Mouse (Mus musculus): ENCODE measurements at regions not wholly inside any gene's neighbourhood (a gene's known extent, or its start where the extent isn't known, plus 50 kb on each side); places are given as distances from the start of the nearest gene placed in this dataset.

GRCm38 (mm10) chr3:115821627-115822026 lies 66.0 kb upstream of the Dph5 start:
- Histone ChIP-seq H3K27me3 (ENCODE audit: control insufficient read depth, insufficient read depth, low read length) (no peaks in the 10 kb centered on the region), H3K4me3 (ENCODE audit: low read length) (no peak overlapping the region), H3K36me3 (ENCODE audit: control insufficient read depth, insufficient read depth, low read length) (no peaks in the 10 kb centered on the region), H3K27ac (ENCODE audit: low read depth, low read length) (no peak overlapping the region), H3K4me1 (ENCODE audit: control insufficient read depth, insufficient read depth, low read length) (no peaks in the 10 kb centered on the region), H3K9ac (ENCODE audit: low read depth, low read length) (no peak overlapping the region), H3K9me3 (ENCODE audit: control insufficient read depth, low read length) (no peaks in the 10 kb centered on the region), H3K4me2 (replicated peaks; ENCODE audit: low read depth, low read length) (no peak overlapping the region)
- 76% methylated on average over 2 of the region's 2 CpGs for WGBS
- no peak; the same call in 1 of the 2 replicates for ATAC-seq (ENCODE audit: low FRiP score, low TSS enrichment)

- Histone ChIP-seq H3K9ac (ENCODE audit: low read depth, low read length) (no peak overlapping the region), H3K4me1 (ENCODE audit: control insufficient read depth, insufficient read depth, low read length) (no peaks in the 10 kb centered on the region), H3K27me3 (ENCODE audit: control insufficient read depth, insufficient read depth, low read length) (no peaks in the 10 kb centered on the region), H3K4me3 (ENCODE audit: low read length) (no peak overlapping the region), H3K36me3 (ENCODE audit: control insufficient read depth, insufficient read depth, low read length) (no peaks in the 10 kb centered on the region), H3K4me2 (replicated peaks; ENCODE audit: low read depth, low read length) (no peak overlapping the region), H3K9me3 (ENCODE audit: control insufficient read depth, low read length) (no peaks in the 10 kb centered on the region), H3K27ac (ENCODE audit: low read depth, low read length) (no peak overlapping the region)
- ATAC-seq (ENCODE audit: low FRiP score, low TSS enrichment), result no peak
- 77% methylated on average over 6 of the region's 6 CpGs for WGBS
These were observed 65.1 kb upstream of the Dph5 start for GRCm38 (mm10) chr3:115822491-115822890.

GRCm38 (mm10) chr3:115823741-115824140 lies 63.9 kb upstream of the Dph5 start:
- Histone ChIP-seq H3K9me3 (ENCODE audit: control insufficient read depth, low read length) (no peaks in the 10 kb centered on the region), H3K27me3 (ENCODE audit: control insufficient read depth, insufficient read depth, low read length) (no peaks in the 10 kb centered on the region), H3K27ac (ENCODE audit: low read depth, low read length) (no peak overlapping the region), H3K4me2 (replicated peaks; ENCODE audit: low read depth, low read length) (no peak overlapping the region), H3K9ac (ENCODE audit: low read depth, low read length) (no peak overlapping the region), H3K36me3 (ENCODE audit: control insufficient read depth, insufficient read depth, low read length) (no peaks in the 10 kb centered on the region), H3K4me3 (ENCODE audit: low read length) (no peak overlapping the region), H3K4me1 (ENCODE audit: control insufficient read depth, insufficient read depth, low read length) (no peaks in the 10 kb centered on the region)
- ATAC-seq (ENCODE audit: low FRiP score, low TSS enrichment), result no peak
- WGBS, result 85% methylated on average over 5 of the region's 5 CpGs

GRCm38 (mm10) chr3:115824792-115825191 lies 62.8 kb upstream of the Dph5 start:
- no peaks in the 10 kb centered on the region for H3K27me3 ChIP-seq (ENCODE audit: control insufficient read depth, insufficient read depth, low read length)
- H3K36me3 ChIP-seq (ENCODE audit: control insufficient read depth, insufficient read depth, low read length), result no peaks in the 10 kb centered on the region
- WGBS, result 41% methylated on average over 2 of the region's 2 CpGs
- no peaks in the 10 kb centered on the region for H3K9me3 ChIP-seq (ENCODE audit: control insufficient read depth, low read length)
- no peak overlapping the region for H3K4me2 ChIP-seq (replicated peaks; ENCODE audit: low read depth, low read length)
- ATAC-seq (ENCODE audit: low FRiP score, low TSS enrichment), result no peak
- H3K9ac ChIP-seq (ENCODE audit: low read depth, low read length), result no peak overlapping the region
- H3K27ac ChIP-seq (ENCODE audit: low read depth, low read length), result no peak overlapping the region
- no peak overlapping the region for H3K4me3 ChIP-seq (ENCODE audit: low read length)
- H3K4me1 ChIP-seq (ENCODE audit: control insufficient read depth, insufficient read depth, low read length), result no peaks in the 10 kb centered on the region

GRCm38 (mm10) chr3:115835381-115835780 lies 52.3 kb upstream of the Dph5 start:
- no peak overlapping the region for H3K27ac ChIP-seq (ENCODE audit: low read depth, low read length)
- H3K4me1 ChIP-seq (ENCODE audit: control insufficient read depth, insufficient read depth, low read length), result no peaks in the 10 kb centered on the region
- no peaks in the 10 kb centered on the region for H3K9me3 ChIP-seq (ENCODE audit: control insufficient read depth, low read length)
- no peak for ATAC-seq (ENCODE audit: low FRiP score, low TSS enrichment)
- no peaks in the 10 kb centered on the region for H3K36me3 ChIP-seq (ENCODE audit: control insufficient read depth, insufficient read depth, low read length)
- H3K27me3 ChIP-seq (ENCODE audit: control insufficient read depth, insufficient read depth, low read length), result no peaks in the 10 kb centered on the region
- no peak overlapping the region for H3K4me3 ChIP-seq (ENCODE audit: low read length)
- H3K4me2 ChIP-seq (replicated peaks; ENCODE audit: low read depth, low read length), result no peak overlapping the region
- no peak overlapping the region for H3K9ac ChIP-seq (ENCODE audit: low read depth, low read length)

- ATAC-seq (ENCODE audit: low FRiP score, low TSS enrichment), result no peak
- WGBS, result 93% methylated on average over 1 of the region's 1 CpGs
- no peak overlapping the region for H3K4me3 ChIP-seq (ENCODE audit: low read length)
- H3K4me2 ChIP-seq (replicated peaks; ENCODE audit: low read depth, low read length), result no peak overlapping the region
- no peak overlapping the region for H3K9ac ChIP-seq (ENCODE audit: low read depth, low read length)
- no peaks in the 10 kb centered on the region for H3K36me3 ChIP-seq (ENCODE audit: control insufficient read depth, insufficient read depth, low read length)
- H3K27ac ChIP-seq (ENCODE audit: low read depth, low read length), result no peak overlapping the region
- no peaks in the 10 kb centered on the region for H3K27me3 ChIP-seq (ENCODE audit: control insufficient read depth, insufficient read depth, low read length)
- H3K4me1 ChIP-seq (ENCODE audit: control insufficient read depth, insufficient read depth, low read length), result no peaks in the 10 kb centered on the region
- no peaks in the 10 kb centered on the region for H3K9me3 ChIP-seq (ENCODE audit: control insufficient read depth, low read length)
These were observed 49.9 kb upstream of the Dph5 start for GRCm38 (mm10) chr3:115837617-115838216.
